Mouse (Mus musculus): ENCODE results near the gene Hoxa13. TPM values are rescaled to one million over a fixed set of nuclear protein-coding genes. Genes with fewer than 3 reads are reported as not detected.

Hoxa13 gene
- total RNA-seq, 2 experiments from 2014 or later: not detected

DNA sequence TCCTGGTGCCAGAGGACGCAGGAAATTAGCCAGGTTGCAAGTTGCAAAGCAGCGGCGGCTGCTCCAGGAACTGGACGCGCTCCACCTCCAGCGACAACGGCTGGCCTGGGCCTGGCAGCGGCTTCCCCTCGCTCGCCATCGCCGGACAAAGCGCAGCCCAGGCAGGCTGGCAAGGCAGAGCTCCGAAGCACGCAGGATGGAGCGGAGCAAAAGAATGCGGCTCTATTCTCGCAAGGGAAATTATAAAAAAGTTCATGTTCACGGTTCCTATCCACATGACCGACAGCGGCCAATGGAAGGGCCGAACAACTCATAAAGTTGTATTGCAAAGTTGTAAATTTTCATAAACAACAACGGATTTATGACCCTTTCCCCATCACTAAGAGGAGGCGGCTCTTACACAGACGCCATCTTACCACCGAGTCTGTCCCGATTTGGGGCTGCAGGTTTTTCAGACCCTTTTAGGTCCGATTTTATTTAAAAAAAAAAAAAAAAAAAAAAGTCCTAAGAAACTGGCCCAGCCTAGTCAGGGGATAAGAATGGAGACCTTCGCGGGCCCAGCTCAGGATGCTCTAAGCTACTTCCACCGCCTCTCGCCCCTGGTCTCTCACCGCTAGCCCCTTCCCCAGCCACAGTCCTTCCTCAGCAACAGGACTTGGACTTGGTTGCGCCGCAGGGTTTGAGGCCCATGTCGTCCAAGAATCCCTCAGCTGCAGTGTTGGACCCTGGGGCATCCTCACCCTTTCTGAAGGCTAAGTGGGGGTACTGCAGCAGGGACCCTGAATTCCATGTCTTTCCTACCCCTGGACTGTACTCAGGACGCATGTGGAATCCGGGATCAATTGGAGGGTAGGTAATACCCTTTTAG lies 47.3 kb downstream of the Hoxa13 start, which contains the start of the genes Hoxa3 and Gm28308:
Hoxa3 (minus strand) TSS at position 218 of the 868 bp plus-strand sequence.
Gm28308 (minus strand) TSS at position 221 of the 868 bp plus-strand sequence.
- DNase-seq (ENCODE audit: extremely low spot score in 1 of 2, low spot score in 1 of 2): no peak

DNA sequence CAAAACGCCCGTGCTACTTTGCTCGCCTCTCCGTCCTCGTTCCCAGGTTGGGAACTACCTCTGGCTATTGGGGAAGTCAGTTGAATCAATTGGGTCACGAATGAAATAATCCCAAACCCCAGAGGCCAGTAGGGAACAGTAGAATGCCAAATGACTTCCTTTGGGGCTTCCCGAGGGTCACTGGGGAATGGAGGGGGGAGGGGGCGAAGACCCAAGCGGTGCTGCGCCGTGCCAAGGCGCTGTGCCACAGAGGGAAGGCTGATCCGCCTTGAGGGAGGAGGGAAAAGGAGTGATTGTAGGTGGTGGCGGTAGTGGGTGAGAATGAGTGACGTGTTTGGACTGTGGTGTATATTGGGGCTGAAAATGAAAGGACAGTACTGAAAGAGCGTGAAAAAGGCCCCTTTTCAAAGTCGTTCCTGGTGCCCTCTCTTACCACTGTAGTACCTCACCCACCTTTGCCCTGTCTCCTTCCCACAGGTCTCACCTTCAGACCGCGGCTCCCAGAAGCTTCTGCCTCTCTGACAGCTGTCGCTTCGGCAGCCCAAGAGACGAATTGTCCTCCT lies 48.0 kb downstream of the Hoxa13 start:
- no peak for DNase-seq (ENCODE audit: extremely low spot score in 1 of 2, low spot score in 1 of 2)

DNA sequence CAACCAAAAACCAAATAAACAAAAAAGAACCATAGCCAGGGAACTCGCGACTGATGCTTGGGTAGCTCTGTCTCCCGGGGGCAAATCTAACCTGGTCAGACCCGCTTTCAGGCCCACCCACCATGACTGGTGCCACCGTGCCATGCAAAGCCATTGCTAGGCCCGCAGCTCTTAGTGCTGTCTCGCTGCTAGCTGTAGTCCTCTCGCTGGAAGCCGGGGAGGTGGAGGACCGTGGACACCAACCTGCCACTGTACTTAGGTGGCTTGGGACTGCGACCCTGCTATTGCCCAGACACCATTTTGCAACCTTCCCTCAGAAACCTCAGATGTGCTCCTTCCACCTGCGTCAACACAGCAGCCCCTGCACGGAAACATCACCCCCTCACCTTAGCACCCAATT lies 48.7 kb downstream of the Hoxa13 start:
- DNase-seq (ENCODE audit: extremely low spot score in 1 of 2, low spot score in 1 of 2): peak in 1 of 2 experiments; percentile 11

DNA sequence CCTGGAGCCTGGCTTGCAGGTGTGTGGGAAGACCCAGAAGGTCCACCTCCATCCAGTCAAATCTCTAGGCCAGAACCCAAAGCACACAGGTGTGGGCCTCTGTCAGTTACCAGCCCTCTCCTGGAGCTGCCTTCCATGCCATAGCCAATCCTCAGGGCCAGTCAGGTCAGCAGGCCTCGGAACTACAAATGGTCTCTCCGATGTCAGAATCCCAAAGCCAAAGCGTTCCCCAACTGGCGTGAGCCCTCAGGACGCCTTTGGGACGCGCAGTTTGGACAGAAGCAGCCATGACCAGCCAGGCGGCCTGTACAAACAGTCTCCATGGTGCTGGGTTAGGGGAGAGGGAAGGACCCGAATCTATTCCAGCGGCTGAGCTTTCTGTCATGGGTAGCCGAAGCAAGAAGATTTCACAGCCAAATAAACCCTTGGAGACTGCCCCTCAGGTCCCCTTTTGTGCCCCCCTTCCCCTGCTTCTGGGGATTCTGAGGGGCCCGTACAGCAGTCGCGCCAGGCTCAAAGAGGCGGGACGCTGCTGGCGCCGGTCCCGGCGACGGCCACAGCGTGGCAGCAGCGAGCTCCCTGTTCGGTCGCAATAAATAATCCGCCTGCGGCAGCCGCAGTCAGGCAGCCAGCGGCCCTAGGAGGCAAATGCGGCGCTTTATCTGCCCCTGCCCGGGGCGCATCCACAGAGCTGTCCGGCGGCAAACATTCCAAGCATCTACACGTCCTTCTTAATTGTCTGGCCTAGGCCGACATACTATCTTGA lies 49.3 kb downstream of the Hoxa13 start:
- DNase-seq (ENCODE audit: extremely low spot score in 1 of 2, low spot score in 1 of 2): peak; percentile 37 to 65

DNA sequence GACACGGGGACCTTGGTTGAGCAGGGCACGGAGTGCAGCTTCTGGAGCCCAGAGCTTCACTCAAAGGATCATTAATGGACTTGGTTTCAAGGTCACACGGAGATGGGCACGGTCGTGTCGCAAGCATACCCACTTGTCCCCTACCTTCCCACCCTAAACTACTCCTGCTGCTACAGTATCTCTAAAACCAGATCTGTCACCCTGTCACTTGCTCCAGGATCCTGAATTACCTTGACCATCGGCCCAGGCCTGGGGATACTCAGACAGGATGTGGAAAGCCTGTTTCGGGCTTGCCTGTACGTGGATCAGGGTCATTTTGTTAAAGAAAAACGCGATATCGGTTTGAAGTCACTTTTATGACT lies 51.0 kb downstream of the Hoxa13 start:
- DNase-seq (ENCODE audit: extremely low spot score in 1 of 2, low spot score in 1 of 2): no peak

DNA sequence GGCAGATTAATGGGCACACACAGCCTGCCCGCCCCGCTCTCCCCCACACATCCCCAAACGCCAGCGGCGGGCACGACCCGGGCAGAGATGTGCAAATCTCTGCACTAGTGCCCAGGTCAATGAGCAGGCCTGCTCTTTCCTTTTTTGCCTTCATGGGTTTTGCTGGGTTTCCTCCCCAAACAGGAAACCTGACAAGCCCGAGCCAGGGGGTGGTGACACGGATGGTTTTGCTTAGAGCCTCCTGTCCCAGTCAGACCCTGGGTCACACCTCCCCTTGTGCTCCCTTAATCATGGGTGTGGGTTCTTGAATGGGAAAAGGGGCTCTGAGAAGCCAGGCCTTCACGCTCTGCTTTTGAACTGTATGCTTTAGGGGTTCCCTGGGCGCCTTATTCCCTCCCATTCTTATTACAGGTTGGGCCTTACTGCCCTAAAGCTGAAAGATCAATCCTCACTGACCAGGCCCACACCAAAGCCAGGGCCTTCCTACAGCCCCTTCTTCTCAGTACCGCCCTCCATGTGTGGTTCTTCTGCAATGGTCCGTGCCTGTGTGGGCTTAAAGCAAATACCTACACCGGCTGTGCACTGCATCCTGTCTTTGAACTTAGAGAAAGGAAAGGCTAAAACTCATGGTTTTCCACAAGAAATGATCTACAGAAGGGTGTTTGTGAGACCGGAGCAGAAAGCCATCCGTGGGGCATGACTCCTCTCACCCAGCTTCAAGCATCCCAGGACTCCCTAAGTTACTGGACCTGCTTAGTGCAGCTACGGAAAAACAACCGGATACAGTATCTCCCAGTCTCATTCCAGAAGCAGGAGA lies 51.6 kb downstream of the Hoxa13 start:
- no peak for DNase-seq (ENCODE audit: extremely low spot score in 1 of 2, low spot score in 1 of 2)

DNA sequence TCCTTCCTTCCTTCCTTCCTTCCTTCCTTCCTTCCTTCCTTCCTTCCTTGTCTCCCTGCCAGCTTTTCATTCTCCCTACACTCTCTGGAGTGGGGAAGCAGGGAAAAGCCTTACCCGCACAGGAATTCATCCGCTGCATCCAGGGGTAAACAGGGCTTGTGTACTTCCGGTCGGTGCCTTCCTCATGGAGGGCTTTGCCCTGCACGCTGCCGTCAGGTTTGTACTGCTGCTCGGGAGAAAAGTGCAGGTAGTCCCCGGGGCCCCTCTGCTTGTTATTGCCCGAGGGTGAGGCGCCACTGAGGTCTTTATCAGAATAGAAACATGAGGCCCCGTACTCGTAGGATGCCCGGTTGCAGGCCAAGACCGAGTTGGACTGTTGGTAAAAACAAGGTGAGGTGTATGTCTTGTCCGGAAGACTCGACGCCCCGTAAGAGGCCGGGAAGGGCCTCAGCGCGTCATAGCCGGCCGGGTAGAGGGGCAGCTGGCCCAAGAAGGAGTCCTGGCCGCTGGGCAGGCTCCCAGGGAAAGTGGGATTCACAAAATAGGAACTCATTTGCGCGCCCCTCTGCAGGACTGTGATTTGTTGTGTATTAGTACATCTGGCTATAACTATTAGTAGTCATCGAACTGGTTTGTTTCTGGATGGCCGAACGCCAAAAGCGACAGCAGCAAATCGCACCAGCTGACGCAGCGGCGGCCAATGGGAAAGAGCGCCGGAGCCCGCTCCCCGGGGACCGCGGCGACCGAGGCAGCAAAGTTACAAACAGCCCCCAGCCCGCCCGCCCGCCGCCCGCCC lies 52.4 kb downstream of the Hoxa13 start, which contains the start of gene Hoxa6:
Hoxa6 (minus strand) TSS at position 651 of the 796 bp plus-strand sequence.
- DNase-seq (ENCODE audit: extremely low spot score in 1 of 2, low spot score in 1 of 2): no peak

Small RNA genes lying within 50 kb of the gene (microRNA-seq; reads per million reads assigned to microRNA genes)
- gene Mir196b: 1.2 to 17.1 reads per million in 2 experiments

Other genes with a start within 250 kb of the Hoxa13 start
- gene Skap2, start 248.3 kb downstream of the Hoxa13 start, total RNA-seq (2021): 10 to 100 TPM; 13.1 to 13.6 TPM
- not detected for gene Hoxa1, start 102.6 kb downstream of the Hoxa13 start, total RNA-seq (2021)
- gene Hoxa2, start 96.0 kb downstream of the Hoxa13 start, total RNA-seq (2021): not detected
- gene 5730596B20Rik, start 83.4 kb downstream of the Hoxa13 start, total RNA-seq (2021): not detected
- not detected for gene Hoxa4, start 69.1 kb downstream of the Hoxa13 start, total RNA-seq (2021)
- gene Hoxa5, start 56.3 kb downstream of the Hoxa13 start, total RNA-seq (2021): not detected
- gene Hoxa6, start 52.2 kb downstream of the Hoxa13 start, total RNA-seq (2021): not detected
- not detected for gene Hoxa3, start 47.5 kb downstream of the Hoxa13 start, total RNA-seq (2021)
- not detected for gene Gm28308, start 47.5 kb downstream of the Hoxa13 start, total RNA-seq (2021)
- gene Hoxa7, start 39.0 kb downstream of the Hoxa13 start, total RNA-seq (2021): not detected
- gene Hoxa9, start 29.8 kb downstream of the Hoxa13 start, total RNA-seq (2021): not detected
- not detected for gene Hoxa10, start 20.0 kb downstream of the Hoxa13 start, total RNA-seq (2021)
- not detected for gene Hoxa11, start 15.1 kb downstream of the Hoxa13 start, total RNA-seq (2021)
- gene Evx1, start 52.6 kb upstream of the Hoxa13 start, total RNA-seq (2021): not detected